Mouse (Mus musculus): ENCODE results near the gene Casc4.

DNA sequence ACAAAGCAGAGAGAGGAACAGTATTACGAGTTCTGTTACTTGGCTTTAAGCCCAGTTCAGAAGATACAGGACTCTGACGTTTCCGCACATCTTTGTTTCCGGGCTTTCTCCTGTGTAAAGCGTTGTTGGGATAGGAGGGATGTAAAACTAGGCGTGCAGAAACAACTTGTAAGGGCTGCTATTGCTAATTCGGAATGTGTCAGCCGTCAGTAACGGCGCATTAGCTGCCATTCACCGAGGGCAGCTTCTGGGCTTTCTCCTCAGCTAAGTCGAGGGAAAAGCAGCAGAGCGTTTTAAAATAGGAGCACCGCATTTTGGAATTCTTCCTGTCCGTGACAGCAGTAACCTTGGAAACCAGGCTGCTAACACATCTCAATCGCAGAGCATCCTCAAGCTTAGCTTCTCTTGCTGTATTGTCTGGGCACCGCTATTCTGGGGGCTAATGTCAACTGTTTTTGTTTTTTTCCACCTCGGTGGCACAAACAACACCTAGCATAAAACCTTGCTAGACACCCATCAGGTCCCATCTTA is 634 bp upstream of the Casc4 start:
- TF ChIP-seq CTCF (IDR thresholded peaks at IDR 0.05): no peak
- no peak for TF ChIP-seq POLR2A (IDR thresholded peaks at IDR 0.05; ENCODE audit: insufficient read depth, low read depth, low read length)
